Mouse (Mus musculus): ENCODE data around the gene Ucp2. TPM values are rescaled to one million over a fixed set of nuclear protein-coding genes. Genes with fewer than 3 reads are reported as not detected.

Ucp2 gene
- total RNA-seq, 2 experiments from 2014 or later = 255 to 377 TPM

Other genes starting within 250 kb of the Ucp2 start
- under 1 TPM; 0.31 to 0.55 TPM for gene P4ha3, start 207.8 kb upstream of the Ucp2 start, total RNA-seq (2021)
- gene C2cd3, start 121.1 kb upstream of the Ucp2 start, total RNA-seq (2021) = 10 to 100 TPM in 1 of 2 experiments, 1 to 10 TPM in 1; 7.4 to 10.6 TPM
- 10 to 100 TPM; 34.7 to 35.4 TPM for gene Ppme1, start 121.0 kb upstream of the Ucp2 start, total RNA-seq (2021)
- gene Ucp3, start 20.3 kb upstream of the Ucp2 start, total RNA-seq (2021) = 10 to 100 TPM; 15.7 to 43.8 TPM
- under 1 TPM in 1 of 2 experiments, not detected in 1; 0.18 TPM for gene Dnajb13, start 21.6 kb downstream of the Ucp2 start, total RNA-seq (2021)
- gene Coa4, start 43.7 kb downstream of the Ucp2 start, total RNA-seq (2021) = 10 to 100 TPM; 16.2 to 17.6 TPM
- 10 to 100 TPM; 60.2 to 63.9 TPM for gene Rab6a, start 114.1 kb downstream of the Ucp2 start, total RNA-seq (2021)
- gene Mrpl48, start 115.0 kb downstream of the Ucp2 start, total RNA-seq (2021) = 10 to 100 TPM; 63.9 to 78.5 TPM
- 1 to 10 TPM; 2.5 to 3.2 TPM for gene Plekhb1, start 169.1 kb downstream of the Ucp2 start, total RNA-seq (2021)
- gene Fam168a, start 213.3 kb downstream of the Ucp2 start, total RNA-seq (2021) = 10 to 100 TPM; 35.2 to 39.8 TPM